Mouse (Mus musculus) brain, adult 10 weeks (tissue): ENCODE measurements around the gene Slitrk2. TPM values are rescaled to one million over a fixed set of nuclear protein-coding genes. Genes with fewer than 3 reads are reported as not detected.

Source experiments
- polyA plus RNA-seq: library from polyadenylated mRNA; stranded (reverse); fragments of 350-450 nt; fragmentation: Illumina TruSeq; extraction: RNeasy Lipid Tissue Mini Kit (QIAGEN cat#74804); gene quantifications from one replicate; pipeline ENCODE4 v1.2.3, GENCODE M21; 2015; ENCODE audit warnings: low read depth, low replicate concordance

Slitrk2 gene
- polyA plus RNA-seq, result 17.3 TPM

GRCm38 (mm10) chrX:66648911-66649620 lies at the start of gene Slitrk2:
Gene Slitrk2 (plus strand): TSS chrX:66649318.

